Mouse (Mus musculus) forebrain, embryonic 10.5 days (tissue): ENCODE data around the gene A230050P20Rik. TPM values are rescaled to one million over a fixed set of nuclear protein-coding genes. Genes with fewer than 3 reads are reported as not detected.

Experiments used
- DNase-seq: peaks from one replicate; pipeline ENCODE4 v3.0.0-alpha.2; 2017; ENCODE audit warnings: low spot score; ENCODE audit errors: extremely low spot score
- H3K27ac ChIP-seq: fragments of 300-500 bp; sonication (generic); 2 replicates; pipeline ENCODE4 v1.5.1; 2016; ENCODE audit warnings: mild to moderate bottlenecking
- H3K27me3 ChIP-seq: fragments of 300-500 bp; sonication (generic); 2 replicates; pipeline ENCODE4 v1.6.1; 2016; ENCODE audit warnings: mild to moderate bottlenecking; ENCODE audit not compliant: poor library complexity, severe bottlenecking
- H3K36me3 ChIP-seq: fragments of 300-500 bp; sonication (generic); replicated peaks from 2 replicates; pipeline ENCODE4 v1.6.1; 2016; ENCODE audit warnings: mild to moderate bottlenecking, moderate library complexity
- H3K4me1 ChIP-seq: fragments of 300-500 bp; sonication (generic); 2 replicates; pipeline ENCODE4 v1.6.1; 2016
- H3K4me3 ChIP-seq: fragments of 300-500 bp; sonication (generic); 2 replicates; pipeline ENCODE4 v1.5.1; 2016; ENCODE audit warnings: mild to moderate bottlenecking, moderate library complexity
- H3K9me3 ChIP-seq: fragments of 300-500 bp; sonication (generic); 2 replicates; pipeline ENCODE4 v1.6.1; 2016; ENCODE audit warnings: mild to moderate bottlenecking, moderate library complexity
- WGBS: fragments of 180-500 bp; shearing (Covaris S2); methylation state at CpG from one replicate; pipeline ENCODE4 v1.1.7; 2016; 5-methylcytosine and 5-hydroxymethylcytosine counted together
- polyA plus RNA-seq: library from polyadenylated mRNA; unstranded; fragments of >200 nt; fragmentation: Nextera tagmentation; extraction: Ambion mirVana; gene quantifications from 2 replicates; pipeline ENCODE4 v1.2.1, GENCODE M21; 2016

Gene A230050P20Rik
- polyA plus RNA-seq, 1 experiment from 2014 or later, result 1.2 TPM

GRCm38 (mm10) chr9:20850179-20850578, 18.3 kb upstream of the A230050P20Rik start:
- Histone ChIP-seq H3K27ac (no peak overlapping the region), H3K9me3 (no peaks in the 10 kb centered on the region), H3K27me3 (no peaks in the 10 kb centered on the region), H3K4me3 (no peak overlapping the region), H3K4me1 (no peaks in the 10 kb centered on the region), H3K36me3 (no peaks in the 10 kb centered on the region)
- no peak for DNase-seq
- 84% methylated on average over 2 of the region's 2 CpGs for WGBS

- H3K36me3 ChIP-seq, result no peaks in the 10 kb centered on the region
- H3K4me1 ChIP-seq, result no peaks in the 10 kb centered on the region
- DNase-seq, result peak; percentile 35
- WGBS, result 11% methylated on average over 6 of the region's 6 CpGs
- H3K9me3 ChIP-seq, result no peaks in the 10 kb centered on the region
- H3K27ac ChIP-seq, result no peak overlapping the region
- H3K4me3 ChIP-seq, result no peak overlapping the region
- no peaks in the 10 kb centered on the region for H3K27me3 ChIP-seq
Measured at GRCm38 (mm10) chr9:20857131-20857530, 11.3 kb upstream of the A230050P20Rik start.

GRCm38 (mm10) chr9:20859926-20860325, 8.5 kb upstream of the A230050P20Rik start:
- Histone ChIP-seq H3K27ac (no peak overlapping the region), H3K27me3 (no peaks in the 10 kb centered on the region), H3K36me3 (no peaks in the 10 kb centered on the region), H3K4me3 (no peak overlapping the region), H3K4me1 (no peaks in the 10 kb centered on the region), H3K9me3 (no peaks in the 10 kb centered on the region)
- WGBS, result 55% methylated on average over 6 of the region's 6 CpGs
- DNase-seq, result no peak

GRCm38 (mm10) chr9:20861821-20862220, 6.6 kb upstream of the A230050P20Rik start:
- Histone ChIP-seq H3K36me3 (no peaks in the 10 kb centered on the region), H3K4me1 (no peaks in the 10 kb centered on the region), H3K9me3 (no peaks in the 10 kb centered on the region), H3K27ac (no peak overlapping the region), H3K4me3 (no peak overlapping the region), H3K27me3 (peaks cover 8% of the 10 kb centered on the region)
- peak; percentile 43 for DNase-seq
- 17% methylated on average over 4 of the region's 4 CpGs for WGBS

GRCm38 (mm10) chr9:20862225-20862624, 6.2 kb upstream of the A230050P20Rik start:
- no peak for DNase-seq
- 59% methylated on average over 4 of the region's 4 CpGs for WGBS
- peaks cover 12% of the 10 kb centered on the region for H3K27me3 ChIP-seq
- H3K36me3 ChIP-seq, result no peaks in the 10 kb centered on the region
- H3K4me1 ChIP-seq, result no peaks in the 10 kb centered on the region
- no peaks in the 10 kb centered on the region for H3K9me3 ChIP-seq
- H3K27ac ChIP-seq, result no peak overlapping the region
- no peak overlapping the region for H3K4me3 ChIP-seq

GRCm38 (mm10) chr9:20866879-20867278, 1.6 kb upstream of the A230050P20Rik start:
- no peak overlapping the region for H3K27ac ChIP-seq
- no peaks in the 10 kb centered on the region for H3K9me3 ChIP-seq
- no peak overlapping the region for H3K4me3 ChIP-seq
- DNase-seq, result no peak
- 64% methylated on average over 3 of the region's 3 CpGs for WGBS
- H3K27me3 ChIP-seq, result peaks cover 54% of the 10 kb centered on the region
- peaks cover 9% of the 10 kb centered on the region for H3K4me1 ChIP-seq
- no peaks in the 10 kb centered on the region for H3K36me3 ChIP-seq

- DNase-seq, result no peak
- Histone ChIP-seq H3K27me3 (peaks cover 54% of the 10 kb centered on the region), H3K36me3 (no peaks in the 10 kb centered on the region), H3K27ac (no peak overlapping the region), H3K9me3 (no peaks in the 10 kb centered on the region), H3K4me1 (peaks cover 9% of the 10 kb centered on the region), H3K4me3 (peak overlapping the region; percentile 43)
- WGBS, result 10% methylated on average over 19 of the region's 19 CpGs
Measured at GRCm38 (mm10) chr9:20869246-20869645, 804 bp downstream of the A230050P20Rik start.

GRCm38 (mm10) chr9:20870211-20871173, 2.0 kb downstream of the A230050P20Rik start:
- no peaks in the 10 kb centered on the region for H3K36me3 ChIP-seq
- DNase-seq, result no peak
- no peaks in the 10 kb centered on the region for H3K9me3 ChIP-seq
- WGBS, result 80% methylated on average over 12 of the region's 12 CpGs
- H3K4me1 ChIP-seq, result peaks cover 9% of the 10 kb centered on the region
- H3K27me3 ChIP-seq, result peaks cover 54% of the 10 kb centered on the region
- H3K27ac ChIP-seq, result no peak overlapping the region
- H3K4me3 ChIP-seq, result no peak overlapping the region

- Histone ChIP-seq H3K9me3 (0 out of 2 replicates have a peak, but pooled peaks cover 2% of the 10 kb centered on the region), H3K36me3 (no peaks in the 10 kb centered on the region), H3K4me3 (no peak overlapping the region), H3K4me1 (peaks cover 16% of the 10 kb centered on the region), H3K27ac (no peak overlapping the region), H3K27me3 (peaks cover 35% of the 10 kb centered on the region)
- DNase-seq, result no peak
- WGBS, result 88% methylated on average over 10 of the region's 10 CpGs
Measured at GRCm38 (mm10) chr9:20872991-20873390, 4.5 kb downstream of the A230050P20Rik start.

- H3K36me3 ChIP-seq, result no peaks in the 10 kb centered on the region
- DNase-seq, result no peak
- H3K4me3 ChIP-seq, result no peak overlapping the region
- H3K9me3 ChIP-seq, result 0 out of 2 replicates have a peak, but pooled peaks cover 6% of the 10 kb centered on the region
- peaks cover 29% of the 10 kb centered on the region for H3K27me3 ChIP-seq
- peaks cover 17% of the 10 kb centered on the region for H3K4me1 ChIP-seq
- 94% methylated on average over 12 of the region's 12 CpGs for WGBS
- H3K27ac ChIP-seq, result no peak overlapping the region
Measured at GRCm38 (mm10) chr9:20873521-20873920, 5.1 kb downstream of the A230050P20Rik start.

GRCm38 (mm10) chr9:20875021-20875790, 6.8 kb downstream of the A230050P20Rik start:
- WGBS, result 71% methylated on average over 23 of the region's 23 CpGs

GRCm38 (mm10) chr9:20876318-20877117, 8.1 kb downstream of the A230050P20Rik start:
- 73% methylated on average over 9 of the region's 9 CpGs for WGBS

More at GRCm38 (mm10) chr9:20875021-20875790, 6.8 kb downstream of the A230050P20Rik start:
- Histone ChIP-seq H3K4me1 (peaks cover 16% of the 10 kb centered on the region), H3K27me3 (peaks cover 12% of the 10 kb centered on the region), H3K27ac (no peak overlapping the region), H3K9me3 (0 out of 2 replicates have a peak, but pooled peaks cover 6% of the 10 kb centered on the region), H3K36me3 (no peaks in the 10 kb centered on the region), H3K4me3 (no peak overlapping the region)
- DNase-seq, result no peak

More at GRCm38 (mm10) chr9:20876318-20877117, 8.1 kb downstream of the A230050P20Rik start:
- DNase-seq, result no peak
- H3K4me1 ChIP-seq, result peaks cover 16% of the 10 kb centered on the region
- H3K36me3 ChIP-seq, result no peaks in the 10 kb centered on the region
- H3K27me3 ChIP-seq, result no peaks in the 10 kb centered on the region; the same call in 1 of the 2 replicates
- peak overlapping the region; percentile 56; the same call in 1 of the 2 replicates for H3K27ac ChIP-seq
- H3K4me3 ChIP-seq, result no peak overlapping the region
- 0 out of 2 replicates have a peak, but pooled peaks cover 6% of the 10 kb centered on the region for H3K9me3 ChIP-seq
